Mouse (Mus musculus) lung, adult 2 months (tissue): ENCODE results near the gene Shank1. TPM values are rescaled to one million over a fixed set of nuclear protein-coding genes. Genes with fewer than 3 reads are reported as not detected.
A peak's percentile ranks its signal among the peaks of the same experiment; 100 is the strongest.

Experiments
- DNase-seq: peaks from one replicate; pipeline ENCODE4 v3.0.0; 2022
- H3K4me1 ChIP-seq: fragments of 200-500 bp; 2 replicates; pipeline ENCODE4 v1.6.1; 2011; ENCODE audit warnings: low read length; ENCODE audit not compliant: control insufficient read depth, insufficient read depth
- H3K4me3 ChIP-seq: fragments of 200-500 bp; replicated peaks from 2 replicates; pipeline ENCODE3; 2011; ENCODE audit warnings: low read depth, mild to moderate bottlenecking, control low read depth, low read length; ENCODE audit errors: extremely low read depth
- CTCF ChIP-seq: fragments of 200-500 bp; IDR thresholded peaks from 2 replicates; pipeline ENCODE4 v1.5.1; 2011; ENCODE audit warnings: mild to moderate bottlenecking, low read length, control low read depth; ENCODE audit not compliant: insufficient read depth
- POLR2A ChIP-seq: fragments of 200-500 bp; IDR thresholded peaks from 2 replicates; pipeline ENCODE4 v1.6.1; 2011; ENCODE audit warnings: low read depth, mild to moderate bottlenecking, control low read depth, low read length, borderline replicate concordance; ENCODE audit errors: extremely low read depth
- WGBS: fragments of 180-500 bp; shearing (Covaris S2); methylation state at CpG from one replicate; pipeline ENCODE4 v1.1.7; 2018; 5-methylcytosine and 5-hydroxymethylcytosine counted together
- polyA plus RNA-seq: library from polyadenylated mRNA; depleted of rRNA; stranded (reverse); fragments of >200 nt; gene quantifications from 2 replicates; pipeline ENCODE4 v1.2.3, GENCODE M21; 2012

The Shank1 gene
- polyA plus RNA-seq, 1 experiment: 0.65 TPM

- WGBS: 2% methylated on average over 25 of the region's 25 CpGs
- H3K4me3 ChIP-seq: peak overlapping the region; percentile 76
- TF ChIP-seq POLR2A (no peak), CTCF (no peak)
- peaks cover 3% of the 10 kb centered on the region; the same call in 1 of the 2 replicates for H3K4me1 ChIP-seq
- DNase-seq: no peak
Measured at GRCm38 (mm10) chr7:44304463-44304774, 5.6 kb upstream of the Shank1 start.

- under 1% methylated on average over 49 of the region's 49 CpGs for WGBS
- DNase-seq: peak; percentile 95
- TF ChIP-seq CTCF (no peak), POLR2A (peak; percentile 92)
- Histone ChIP-seq H3K4me3 (peak overlapping the region; percentile 76), H3K4me1 (peaks cover 3% of the 10 kb centered on the region; the same call in 1 of the 2 replicates)
Measured at GRCm38 (mm10) chr7:44304775-44305641, 5.0 kb upstream of the Shank1 start.

GRCm38 (mm10) chr7:44305686-44306085, 4.4 kb upstream of the Shank1 start:
- Histone ChIP-seq H3K4me3 (peak overlapping the region; percentile 6), H3K4me1 (peaks cover 3% of the 10 kb centered on the region; the same call in 1 of the 2 replicates)
- WGBS: 15% methylated on average over 16 of the region's 16 CpGs
- TF ChIP-seq POLR2A (no peak), CTCF (no peak)
- no peak for DNase-seq

- no peak for DNase-seq
- peak within 1 kb of the TSS; percentile 6 for H3K4me3 ChIP-seq
- peaks cover 3% of the 10 kb centered on the region; the same call in 1 of the 2 replicates for H3K4me1 ChIP-seq
- WGBS: 64% methylated on average over 6 of the region's 6 CpGs
- TF ChIP-seq CTCF (no peak), POLR2A (no peak)
Measured at GRCm38 (mm10) chr7:44306516-44307240, 3.4 kb upstream of the Shank1 start, which contains the start of gene Clec11a. Clec11a (minus strand) TSS chr7:44306902.

GRCm38 (mm10) chr7:44307261-44308020, 2.6 kb upstream of the Shank1 start:
- H3K4me3 ChIP-seq: no peak overlapping the region
- TF ChIP-seq CTCF (no peak), POLR2A (no peak)
- H3K4me1 ChIP-seq: peaks cover 3% of the 10 kb centered on the region; the same call in 1 of the 2 replicates
- WGBS: 49% methylated on average over 9 of the region's 9 CpGs
- DNase-seq: no peak

GRCm38 (mm10) chr7:44310285-44310877, 328 bp downstream of the Shank1 start:
- under 1% methylated on average over 36 of the region's 40 CpGs for WGBS
- DNase-seq: no peak
- Histone ChIP-seq H3K4me1 (peaks cover 3% of the 10 kb centered on the region; the same call in 1 of the 2 replicates), H3K4me3 (no peak overlapping the region)
- TF ChIP-seq CTCF (no peak), POLR2A (no peak)

GRCm38 (mm10) chr7:44310878-44311712, 1.0 kb downstream of the Shank1 start:
- 2% methylated on average over 33 of the region's 38 CpGs for WGBS
- TF ChIP-seq CTCF (no peak), POLR2A (no peak)
- Histone ChIP-seq H3K4me3 (no peak overlapping the region), H3K4me1 (no peaks in the 10 kb centered on the region)
- peak; percentile 18 for DNase-seq

GRCm38 (mm10) chr7:44311713-44312304, 1.8 kb downstream of the Shank1 start:
- Histone ChIP-seq H3K4me3 (no peak overlapping the region), H3K4me1 (no peaks in the 10 kb centered on the region)
- DNase-seq: no peak
- TF ChIP-seq POLR2A: no peak
- peak; percentile 22; the same call in 1 of the 2 replicates for TF ChIP-seq CTCF
- 19% methylated on average over 6 of the region's 6 CpGs for WGBS
